Comparison of ENCODE assay signal across 8 mouse cellular contexts in the genomic region with DNA sequence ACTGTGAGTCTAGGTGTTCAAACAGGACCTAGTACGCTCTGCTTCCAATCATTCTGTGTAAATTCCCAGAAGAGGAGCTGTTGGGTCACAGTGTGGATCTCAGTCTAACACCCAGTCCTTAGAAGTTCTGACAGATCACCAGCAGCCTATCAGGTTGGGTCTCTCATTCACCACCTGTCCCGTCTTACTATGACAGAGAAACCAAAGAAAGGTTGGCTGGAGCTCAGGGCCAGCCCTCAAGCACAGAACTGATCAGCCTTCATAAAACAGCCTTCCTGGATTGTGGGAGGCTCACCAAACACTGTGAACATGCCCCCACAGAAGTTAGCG.
DNase-seq lines count a peak whose midpoint lies in the region; ATAC-seq lines count a peak whose summit lies in the region.

No protein-coding gene starts in this region.

- peaks cover 82% of the 10 kb centered on the region for H3K36me3 ChIP-seq in megakaryocyte, embryonic 14.5 days (replicated peaks; ENCODE audit: low read length)
- H3K36me3 ChIP-seq in limb, embryonic 13.5 days = peaks cover 8% of the 10 kb centered on the region
- H3K36me3 ChIP-seq in stomach, embryonic 14.5 days (ENCODE audit: control insufficient read depth, insufficient read depth, low read length) = peaks cover 8% of the 10 kb centered on the region; the same call in 1 of the 2 replicates

- peak; percentile 21 for DNase-seq in adrenal gland, postnatal 10 days
- DNase-seq in adrenal gland, postnatal 36 days = no peak
- DNase-seq in frontal cortex, postnatal 10 days (ENCODE audit: low spot score in 2 of 2) = no peak
- DNase-seq in gastrocnemius, adult 18-20 months (ENCODE audit: low spot score) = no peak

- H3K27me3 ChIP-seq in megakaryocyte, embryonic 14.5 days (replicated peaks) = no peaks in the 10 kb centered on the region
- no peaks in the 10 kb centered on the region for H3K27me3 ChIP-seq in limb, embryonic 13.5 days
- no peaks in the 10 kb centered on the region for H3K27me3 ChIP-seq in stomach, embryonic 14.5 days (ENCODE audit: control insufficient read depth, insufficient read depth, low read length)

- peak overlapping the region; percentile 98 for H3K27ac ChIP-seq in limb, embryonic 13.5 days
- H3K27ac ChIP-seq in stomach, embryonic 14.5 days (ENCODE audit: low read length) = peak overlapping the region; percentile 100; the same call in 1 of the 2 replicates

- peak overlapping the region; percentile 95 for H3K4me3 ChIP-seq in megakaryocyte, embryonic 14.5 days (replicated peaks)
- peak overlapping the region; percentile 47 for H3K4me3 ChIP-seq in limb, embryonic 13.5 days
- peak overlapping the region; percentile 37; the same call in 1 of the 2 replicates for H3K4me3 ChIP-seq in stomach, embryonic 14.5 days (ENCODE audit: low read depth, low read length)

- H3K4me1 ChIP-seq in megakaryocyte, embryonic 14.5 days = peaks cover 95% of the 10 kb centered on the region
- peaks cover 97% of the 10 kb centered on the region for H3K4me1 ChIP-seq in limb, embryonic 13.5 days
- peaks cover 62% of the 10 kb centered on the region for H3K4me1 ChIP-seq in stomach, embryonic 14.5 days (ENCODE audit: control insufficient read depth, insufficient read depth, low read length)

- 57% methylated on average over 3 of the region's 3 CpGs for WGBS in limb, embryonic 13.5 days
- 63% methylated on average over 3 of the region's 3 CpGs for WGBS in stomach, embryonic 14.5 days

- peak overlapping the region; percentile 78 for H3K4me2 ChIP-seq in limb, embryonic 13.5 days (replicated peaks)
- peak overlapping the region; percentile 60 for H3K4me2 ChIP-seq in stomach, embryonic 14.5 days (replicated peaks; ENCODE audit: low read depth, low read length)

- H3K9me3 ChIP-seq in megakaryocyte, embryonic 14.5 days = no peaks in the 10 kb centered on the region
- no peaks in the 10 kb centered on the region for H3K9me3 ChIP-seq in limb, embryonic 13.5 days
- H3K9me3 ChIP-seq in stomach, embryonic 14.5 days (ENCODE audit: control insufficient read depth, low read depth, low read length) = no peaks in the 10 kb centered on the region

- ATAC-seq in megakaryocyte, adult 5-6 weeks (ENCODE audit: poor library complexity, severe bottlenecking) = no peak
- no peak for ATAC-seq in limb, embryonic 13.5 days (ENCODE audit: low FRiP score, low read depth)
- no peak for ATAC-seq in stomach, embryonic 14.5 days (ENCODE audit: insufficient number of reproducible peaks, insufficient read depth, low FRiP score, low read depth)

- H3K9ac ChIP-seq in limb, embryonic 13.5 days = peak overlapping the region; percentile 68
- H3K9ac ChIP-seq in stomach, embryonic 14.5 days (replicated peaks; ENCODE audit: low read depth, low read length) = peak overlapping the region; percentile 44; the same call in 1 of the 2 replicates

Comparison
In these comparisons a context has a peak if more than half of its experiments do, and no peak if none do; other contexts are left out.
1. H3K4me3 ChIP-seq: peak in every context shown above with its lines; median percentile 95 in megakaryocyte, embryonic 14.5 days; 47 in limb, embryonic 13.5 days; 37 in stomach, embryonic 14.5 days.